Mouse (Mus musculus) E14TG2a.4 (cell line): Measurements from ENCODE around the gene 1700021F05Rik.

ENCODE experiments used
- H3K27me3 ChIP-seq: 2 replicates; pipeline ENCODE4 v1.6.1; 2014; ENCODE audit warnings: low read length, control low read depth; ENCODE audit not compliant: insufficient read depth
- H3K36me3 ChIP-seq: 2 replicates; pipeline ENCODE4 v1.6.1; 2014; ENCODE audit warnings: low read length, control low read depth; ENCODE audit not compliant: insufficient read depth
- H3K4me1 ChIP-seq: replicated peaks from 2 replicates; pipeline ENCODE4 v1.6.1; 2014; ENCODE audit warnings: low read depth, low read length, control low read depth
- H3K4me3 ChIP-seq: replicated peaks from 2 replicates; pipeline ENCODE4 v1.5.1; 2014; ENCODE audit warnings: mild to moderate bottlenecking, low read length
- H3K9me3 ChIP-seq: 2 replicates; pipeline ENCODE4 v1.6.1; 2014; ENCODE audit warnings: low read length, control low read depth
- CTCF ChIP-seq: conservative IDR thresholded peaks from 2 replicates; pipeline ENCODE4 v1.5.1; 2014; ENCODE audit warnings: low read length
- NANOG ChIP-seq: IDR thresholded peaks from 2 replicates; pipeline ENCODE4 v1.6.1; 2014; ENCODE audit warnings: borderline replicate concordance, low read length, mixed read lengths
- POU5F1 ChIP-seq: IDR thresholded peaks from 2 replicates; pipeline ENCODE4 v1.6.1; 2014; ENCODE audit warnings: low read length, borderline replicate concordance

The 1700021F05Rik gene

GRCm38 (mm10) chr10:43482021-43482420 is 58.8 kb downstream of the 1700021F05Rik start:
- Histone ChIP-seq H3K27me3 (no peaks in the 10 kb centered on the region), H3K9me3 (no peaks in the 10 kb centered on the region), H3K4me3 (no peak overlapping the region), H3K4me1 (peaks cover 70% of the 10 kb centered on the region), H3K36me3 (peaks cover 29% of the 10 kb centered on the region)
- TF ChIP-seq CTCF (no peak), NANOG (no peak), POU5F1 (no peak)

GRCm38 (mm10) chr10:43481179-43481578 is 59.6 kb downstream of the 1700021F05Rik start:
- peak overlapping the region; percentile 87 for H3K4me3 ChIP-seq
- TF ChIP-seq CTCF, result no peak
- no peak for TF ChIP-seq NANOG
- no peak for TF ChIP-seq POU5F1

DNA sequence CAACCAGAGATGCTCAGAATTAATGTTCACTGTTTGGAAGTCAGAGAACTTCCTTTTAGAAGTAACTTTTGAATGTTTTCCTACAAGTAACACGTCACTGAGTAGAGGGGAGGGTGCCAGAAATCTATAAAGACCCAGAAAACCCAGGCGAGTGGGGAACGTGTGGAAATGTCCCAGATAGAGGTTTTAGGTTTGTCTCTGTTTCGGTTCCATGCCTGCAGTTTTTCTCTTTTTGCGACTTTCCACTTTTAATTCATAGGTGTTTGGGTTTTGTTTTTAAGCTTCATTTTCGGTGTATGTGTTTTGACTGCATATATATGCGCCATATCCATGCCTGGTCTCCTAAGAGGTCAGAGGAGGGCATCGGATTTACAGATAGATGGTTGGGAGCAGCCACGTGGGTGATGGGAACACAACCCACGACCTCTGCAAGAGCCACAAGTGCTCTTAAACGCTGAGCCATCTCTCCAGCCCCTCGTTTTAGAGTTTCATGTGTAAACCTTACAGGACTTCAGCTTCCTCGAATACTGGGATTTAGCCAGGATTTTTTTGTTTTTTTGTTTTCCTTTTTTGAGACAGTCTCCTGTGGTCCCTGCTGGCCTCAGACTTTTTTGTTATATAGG is 60.5 kb downstream of the 1700021F05Rik start:
- H3K9me3 ChIP-seq, result no peaks in the 10 kb centered on the region
- TF ChIP-seq POU5F1 (no peak), CTCF (no peak), NANOG (no peak)
- peaks cover 19% of the 10 kb centered on the region for H3K36me3 ChIP-seq

More at GRCm38 (mm10) chr10:43481179-43481578, 59.6 kb downstream of the 1700021F05Rik start:
- Histone ChIP-seq H3K9me3 (no peaks in the 10 kb centered on the region), H3K4me1 (peaks cover 70% of the 10 kb centered on the region), H3K36me3 (peaks cover 25% of the 10 kb centered on the region), H3K27me3 (no peaks in the 10 kb centered on the region)

DNA sequence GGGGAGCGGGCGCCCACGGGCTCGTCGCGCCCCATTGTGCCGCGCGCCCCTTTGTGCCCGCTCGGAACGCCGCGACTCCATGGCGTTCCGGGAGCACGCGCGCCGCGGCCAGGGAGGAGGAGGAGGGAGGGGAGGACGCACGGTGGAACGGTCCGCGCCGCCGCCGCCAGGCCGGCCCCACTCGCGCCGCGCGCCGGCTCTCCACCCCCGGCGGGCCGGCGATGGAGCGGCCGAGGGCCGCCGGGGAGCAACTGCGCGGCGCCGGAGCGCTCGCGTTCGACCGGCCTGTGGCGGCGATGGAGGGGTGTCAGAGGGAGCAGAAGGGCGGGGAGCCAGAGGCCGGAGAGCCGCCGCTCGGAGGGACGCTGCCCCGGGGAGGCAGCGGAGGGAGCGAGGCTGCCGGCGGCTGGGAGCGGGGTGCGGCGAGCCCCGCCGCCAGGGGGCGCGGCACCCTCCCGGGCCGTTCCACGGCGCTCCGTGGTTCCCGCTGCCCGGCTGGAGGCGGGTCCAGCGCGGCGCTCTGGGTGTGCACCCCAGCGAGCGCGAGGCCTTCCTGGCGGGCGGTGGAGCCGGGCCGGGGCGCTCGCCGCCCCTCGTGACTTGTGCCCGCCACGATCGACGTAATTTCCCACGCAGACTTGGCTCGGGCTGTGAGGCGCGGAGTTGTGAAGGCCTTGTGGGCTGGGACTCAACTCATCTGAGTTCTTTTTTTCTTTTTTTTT is 61.2 kb downstream of the 1700021F05Rik start:
- Histone ChIP-seq H3K4me1 (peaks cover 70% of the 10 kb centered on the region), H3K36me3 (peaks cover 12% of the 10 kb centered on the region), H3K27me3 (no peaks in the 10 kb centered on the region), H3K4me3 (peak overlapping the region; percentile 87), H3K9me3 (no peaks in the 10 kb centered on the region)
- TF ChIP-seq POU5F1, result no peak

More for the DNA sequence above, 60.5 kb downstream of the 1700021F05Rik start:
- H3K4me3 ChIP-seq, result peak overlapping the region; percentile 87
- no peaks in the 10 kb centered on the region for H3K27me3 ChIP-seq
- H3K4me1 ChIP-seq, result peaks cover 70% of the 10 kb centered on the region

DNA sequence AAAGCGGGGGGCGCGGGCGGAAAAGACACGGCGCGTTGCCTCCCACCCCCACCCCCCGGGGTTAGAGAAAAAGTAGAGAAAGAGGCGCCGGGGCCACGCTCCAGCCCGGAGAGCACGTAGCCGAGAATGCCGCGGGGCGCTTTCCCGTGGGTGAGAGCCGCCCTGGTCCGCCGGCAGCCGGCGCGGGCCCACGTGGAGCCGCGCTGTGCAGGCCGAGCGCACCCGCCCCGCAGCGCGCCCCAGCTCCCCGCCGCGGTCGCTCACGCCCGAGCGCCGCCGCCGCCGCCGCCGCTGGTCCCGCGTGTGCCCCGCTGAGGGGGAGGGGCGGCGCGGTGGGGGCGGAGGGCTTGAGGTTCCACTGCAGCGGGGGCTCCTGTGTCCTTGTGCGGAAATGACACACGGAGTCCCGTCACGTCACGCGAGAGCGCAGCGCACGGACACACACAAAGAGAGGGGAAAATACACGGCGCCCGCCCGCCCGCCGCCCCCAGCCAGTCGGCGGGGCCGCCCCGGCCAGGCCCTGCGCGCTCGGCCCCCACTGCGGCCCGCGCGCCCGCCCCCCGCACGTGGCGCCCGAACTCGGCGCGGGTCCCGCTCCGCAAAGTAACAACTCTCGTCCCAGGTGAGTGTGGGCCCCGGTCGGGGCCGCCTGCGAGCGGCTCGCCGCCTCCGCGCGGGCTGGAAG is 61.9 kb downstream of the 1700021F05Rik start, which contains the start of gene Bend3:
Bend3 (plus strand) TSS at position 81 of the 685 bp plus-strand sequence.
- TF ChIP-seq CTCF (no peak), NANOG (no peak), POU5F1 (no peak)
- Histone ChIP-seq H3K4me1 (peaks cover 70% of the 10 kb centered on the region), H3K36me3 (0 out of 2 replicates have a peak, but pooled peaks cover 6% of the 10 kb centered on the region), H3K9me3 (no peaks in the 10 kb centered on the region), H3K27me3 (no peaks in the 10 kb centered on the region), H3K4me3 (peak within 1 kb of the TSS; percentile 87)

GRCm38 (mm10) chr10:43477865-43478681 is 62.7 kb downstream of the 1700021F05Rik start:
- H3K4me3 ChIP-seq, result peak overlapping the region; percentile 87
- H3K27me3 ChIP-seq, result no peaks in the 10 kb centered on the region
- TF ChIP-seq CTCF (no peak), NANOG (no peak), POU5F1 (no peak)
- H3K36me3 ChIP-seq, result 0 out of 2 replicates have a peak, but pooled peaks cover 1% of the 10 kb centered on the region
- H3K4me1 ChIP-seq, result peaks cover 71% of the 10 kb centered on the region
- H3K9me3 ChIP-seq, result no peaks in the 10 kb centered on the region

DNA sequence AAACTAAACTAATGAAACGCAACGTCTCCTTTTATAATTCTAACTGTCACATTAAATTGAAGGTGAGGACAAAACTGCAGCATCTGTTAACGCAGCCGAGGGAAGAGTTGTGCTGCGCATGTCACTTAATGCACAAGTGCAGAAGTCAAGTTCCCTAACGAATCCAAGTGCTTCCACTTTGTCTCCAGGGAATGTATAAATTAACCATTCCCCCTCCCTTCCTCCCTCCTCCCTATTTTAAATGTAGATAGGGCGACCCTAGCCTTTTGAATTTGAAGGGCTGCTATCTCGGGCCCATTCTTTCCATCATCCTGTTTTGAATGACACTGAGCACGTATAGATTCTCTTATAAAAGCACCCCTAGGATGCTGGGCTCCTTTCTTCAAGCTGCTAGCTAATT is 63.3 kb downstream of the 1700021F05Rik start:
- no peak for TF ChIP-seq CTCF
- peak; percentile 81 for TF ChIP-seq NANOG
- no peak for TF ChIP-seq POU5F1
- peaks cover 66% of the 10 kb centered on the region for H3K4me1 ChIP-seq
- H3K27me3 ChIP-seq, result no peaks in the 10 kb centered on the region

More for the DNA sequence above, 63.3 kb downstream of the 1700021F05Rik start:
- H3K4me3 ChIP-seq, result peak overlapping the region; percentile 87
- no peaks in the 10 kb centered on the region for H3K9me3 ChIP-seq
- H3K36me3 ChIP-seq, result no peaks in the 10 kb centered on the region
